Mouse (Mus musculus) adrenal gland, adult 18-20 months (tissue): Measurements from ENCODE around the gene Marf1. TPM values are rescaled to one million over a fixed set of nuclear protein-coding genes. Genes with fewer than 3 reads are reported as not detected.

Experiments
- DNase-seq, 2 experiments: peaks; one replicate each; pipeline ENCODE4 v3.0.0; 2021 to 2022; ENCODE audit warnings: low spot score in 2 of 2
- total RNA-seq, 2 experiments: library from RNA; stranded (reverse); gene quantifications; 1 replicate in 1 of 2; 2 replicates in 1 of 2; pipeline ENCODE4 v1.2.3; 2021

The Marf1 gene
- total RNA-seq, 2 experiments from 2014 or later: 124 to 141 TPM

DNA sequence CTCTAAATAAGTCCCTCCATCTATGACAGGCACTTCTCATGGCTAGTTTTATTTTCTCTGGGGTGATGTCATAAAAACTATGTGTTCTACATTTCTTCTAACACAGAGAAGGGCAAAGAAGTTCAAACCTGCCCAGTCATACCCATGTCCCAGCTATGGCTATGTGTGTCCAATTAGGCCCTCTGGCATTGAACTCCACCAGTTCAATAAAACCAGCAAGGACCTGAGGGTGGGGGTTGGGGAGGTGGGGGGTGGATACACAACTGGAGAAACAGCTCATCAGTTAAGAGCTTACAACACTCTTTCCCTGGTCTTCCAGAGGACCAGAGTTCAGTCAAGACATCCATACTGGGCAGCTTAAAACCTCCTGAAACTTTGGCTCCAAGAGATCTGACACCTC, 24.0 kb downstream of the Marf1 start:
- DNase-seq: no peak

DNA sequence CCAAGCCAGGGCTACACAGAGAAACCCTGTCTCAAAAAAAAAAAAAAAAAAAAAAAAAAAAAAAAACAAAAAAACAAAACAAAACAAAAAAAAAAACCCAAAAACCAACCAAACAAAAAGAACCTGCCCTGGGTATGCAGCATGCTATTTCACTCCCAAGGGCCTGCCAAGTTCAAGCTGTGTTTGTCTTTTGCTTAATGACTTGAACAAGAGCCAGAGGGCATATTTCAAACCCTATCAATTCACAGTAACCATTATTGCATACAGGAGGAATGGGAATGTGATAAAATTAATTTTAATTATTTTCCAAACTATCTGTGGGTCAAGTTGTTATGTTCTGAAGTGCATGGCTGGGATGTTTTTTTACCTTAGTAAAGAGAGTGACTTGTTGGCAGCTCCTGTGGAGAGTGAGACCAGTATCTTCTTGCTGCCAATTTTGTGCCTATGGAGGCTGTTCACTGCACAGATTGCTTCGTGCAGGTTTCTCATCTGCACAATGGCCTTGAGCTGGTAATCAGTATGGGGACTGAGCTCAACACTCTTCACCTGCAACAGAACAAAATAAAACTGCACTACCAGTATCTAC, 25.1 kb downstream of the Marf1 start:
- DNase-seq: no peak

DNA sequence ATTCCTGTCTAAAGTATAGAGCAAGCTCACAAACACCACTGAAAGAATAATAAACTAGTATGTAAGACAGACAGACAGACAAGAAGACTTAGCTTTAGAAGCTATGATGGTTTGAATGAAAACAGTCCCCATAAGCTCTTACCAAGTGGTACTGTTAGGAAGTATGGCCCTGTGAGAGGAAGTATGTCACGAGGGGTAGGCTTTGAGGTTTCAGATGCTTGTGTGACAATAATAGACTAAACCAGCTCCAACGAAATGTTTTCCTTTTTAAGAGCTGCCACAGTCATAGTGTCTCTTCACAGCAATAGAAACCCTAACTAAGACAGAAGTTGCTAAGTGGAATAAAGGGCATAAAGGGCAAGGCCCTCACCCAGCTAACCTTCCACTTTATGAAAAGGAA, 28.1 kb downstream of the Marf1 start:
- no peak for DNase-seq

DNA sequence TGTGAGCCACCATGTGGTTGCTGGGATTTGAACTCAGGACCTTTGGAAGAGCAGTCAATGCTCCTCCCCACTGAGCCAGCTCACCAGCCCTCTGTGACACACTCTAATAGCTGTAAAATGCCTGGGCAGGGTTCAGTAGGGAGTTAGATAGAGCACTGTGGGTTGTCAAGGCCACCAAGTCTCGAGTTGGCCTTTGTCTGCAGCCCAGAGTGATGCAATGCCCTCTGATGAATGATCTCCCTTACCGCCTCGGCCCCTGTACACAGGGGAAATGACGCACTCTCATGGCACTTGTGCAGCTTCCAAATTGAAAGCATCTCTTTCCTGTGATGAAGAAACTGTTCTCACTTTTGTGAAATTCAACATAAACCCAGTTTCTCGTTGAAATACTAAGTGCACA, 31.3 kb downstream of the Marf1 start:
- DNase-seq: peak; percentile 27 to 60

DNA sequence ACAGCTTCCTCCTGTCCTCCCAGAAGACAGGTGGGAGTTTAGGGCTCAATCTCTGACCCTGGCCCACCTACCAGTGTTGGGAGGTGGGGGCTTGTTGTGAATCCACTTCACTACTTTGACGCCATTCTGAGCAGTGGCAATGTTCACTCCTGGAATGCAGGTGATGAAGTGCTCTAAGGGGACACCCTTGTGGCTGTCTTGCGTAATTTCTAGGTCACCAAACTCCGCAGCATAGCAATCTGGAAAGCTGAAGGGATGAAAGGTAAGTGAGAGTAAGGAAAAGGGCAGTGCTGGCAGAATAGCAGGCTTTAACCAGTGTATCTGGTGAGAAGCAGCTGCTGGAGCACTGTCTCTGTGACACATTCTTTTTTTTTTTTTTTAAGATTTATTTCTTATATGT, 31.8 kb downstream of the Marf1 start:
- no peak for DNase-seq

DNA sequence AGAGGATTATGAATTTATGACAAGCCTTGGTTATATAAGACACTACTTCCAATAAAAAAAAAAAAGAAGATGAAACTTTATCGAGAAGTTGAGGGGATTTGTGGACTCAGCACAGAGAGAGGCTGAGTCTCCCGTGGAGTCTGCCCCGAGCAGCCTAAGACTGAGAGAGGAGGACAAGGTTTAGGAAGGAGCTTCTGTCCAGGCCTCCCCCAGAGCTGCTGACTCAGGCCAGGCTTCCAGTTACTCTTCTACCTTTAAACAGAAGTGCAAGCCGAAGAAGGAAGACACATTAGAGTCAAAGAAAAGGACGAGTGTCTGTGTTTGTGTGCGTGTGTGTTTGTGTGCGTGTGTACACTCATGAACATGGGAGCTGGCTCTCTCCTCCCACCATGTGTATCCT, 32.4 kb downstream of the Marf1 start:
- DNase-seq: no peak

DNA sequence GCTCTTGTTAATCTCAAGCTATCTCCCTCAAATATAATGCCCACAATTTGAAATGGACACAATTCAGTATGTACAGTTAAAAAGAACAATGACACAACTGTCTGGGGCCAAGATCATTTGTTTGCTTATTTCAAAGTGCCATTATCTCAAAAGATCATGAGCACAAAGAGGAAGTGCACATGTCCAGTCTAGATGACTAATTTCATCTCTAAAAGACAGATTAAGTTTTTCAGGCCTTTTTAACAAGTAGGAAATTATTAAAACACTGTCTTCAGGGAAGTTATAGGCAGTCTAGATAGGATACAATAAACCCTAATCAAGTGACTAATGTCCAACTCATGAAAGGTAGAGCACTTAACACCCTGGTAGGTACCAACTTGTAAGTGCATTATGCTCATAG, 34.2 kb downstream of the Marf1 start:
- DNase-seq: no peak

DNA sequence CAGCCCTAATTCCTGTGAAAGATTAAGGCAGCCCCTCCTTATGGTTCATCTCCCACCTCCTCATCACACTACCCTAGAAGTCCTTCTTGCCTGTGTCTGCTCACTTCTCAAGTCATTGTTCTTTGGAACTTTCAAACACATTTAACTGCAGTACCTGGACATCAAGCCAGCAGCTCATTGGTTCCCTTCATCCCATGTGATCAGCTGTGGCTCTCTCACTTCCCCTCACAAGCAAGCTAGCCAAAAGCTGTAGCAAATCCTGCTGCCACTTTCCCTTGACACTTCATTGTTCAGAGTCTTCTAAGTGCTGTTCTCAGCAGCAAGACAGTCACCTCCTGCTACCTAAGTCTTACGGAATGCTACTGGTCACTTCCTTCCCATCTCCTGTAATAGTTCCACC, 37.9 kb downstream of the Marf1 start:
- DNase-seq: no peak

DNA sequence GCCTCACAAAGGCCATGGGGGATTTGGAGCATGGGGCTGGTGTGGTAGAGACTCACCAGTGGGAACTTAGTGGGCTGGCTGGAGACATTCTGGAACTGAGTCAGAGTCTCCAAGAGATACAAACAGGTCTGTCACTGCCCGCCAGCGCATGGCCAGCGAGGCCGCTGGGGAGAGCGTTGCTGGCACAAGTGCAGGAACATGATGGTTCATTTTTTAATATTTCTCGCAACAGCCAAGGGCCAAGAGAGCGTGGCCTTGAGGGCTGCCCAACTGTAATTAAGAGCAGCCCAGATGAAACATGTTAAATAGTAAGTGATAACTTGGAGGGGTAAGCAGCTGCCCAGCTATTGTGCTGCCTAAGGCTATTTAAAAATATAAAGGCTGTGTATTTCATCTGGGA, 38.4 kb downstream of the Marf1 start:
- peak; percentile 36 to 44 for DNase-seq

DNA sequence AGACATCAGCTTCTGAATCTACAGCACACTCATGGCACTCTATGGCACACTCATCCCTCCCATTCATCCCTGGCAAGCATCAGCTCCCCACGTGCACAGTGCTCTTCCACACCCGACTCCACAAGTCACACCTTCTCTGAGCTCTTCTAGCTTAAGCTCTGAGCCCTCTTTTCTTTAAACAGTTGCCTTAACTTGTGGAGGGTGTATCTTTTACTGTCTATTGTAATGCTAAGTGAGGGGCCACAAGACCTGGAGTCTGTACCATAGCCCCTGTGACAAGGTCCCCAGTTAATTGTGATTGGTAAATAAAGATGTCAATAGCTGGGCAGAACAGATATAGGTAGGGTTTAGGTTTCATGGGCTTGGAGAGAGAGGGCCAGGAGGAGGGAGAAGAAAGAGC, 39.2 kb downstream of the Marf1 start:
- DNase-seq: no peak

DNA sequence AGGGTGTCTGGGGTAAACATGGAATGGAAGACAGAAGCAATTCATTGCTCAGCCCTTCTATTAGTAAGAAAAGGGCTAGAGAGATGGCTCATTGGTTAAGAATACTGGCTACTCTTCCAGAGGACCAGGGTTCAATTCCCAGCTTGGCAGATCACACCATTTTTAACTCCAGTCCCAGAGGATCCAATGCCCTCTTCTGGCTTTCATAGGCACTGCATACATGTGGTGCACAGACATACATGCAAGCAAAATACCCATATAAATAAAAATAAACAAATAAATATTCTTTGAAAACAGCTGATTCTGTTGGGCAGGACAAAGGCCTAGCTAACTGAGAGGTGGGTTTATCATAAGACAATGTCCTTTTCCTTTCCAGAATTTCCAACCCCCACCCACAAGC, 40.6 kb downstream of the Marf1 start:
- no peak for DNase-seq

DNA sequence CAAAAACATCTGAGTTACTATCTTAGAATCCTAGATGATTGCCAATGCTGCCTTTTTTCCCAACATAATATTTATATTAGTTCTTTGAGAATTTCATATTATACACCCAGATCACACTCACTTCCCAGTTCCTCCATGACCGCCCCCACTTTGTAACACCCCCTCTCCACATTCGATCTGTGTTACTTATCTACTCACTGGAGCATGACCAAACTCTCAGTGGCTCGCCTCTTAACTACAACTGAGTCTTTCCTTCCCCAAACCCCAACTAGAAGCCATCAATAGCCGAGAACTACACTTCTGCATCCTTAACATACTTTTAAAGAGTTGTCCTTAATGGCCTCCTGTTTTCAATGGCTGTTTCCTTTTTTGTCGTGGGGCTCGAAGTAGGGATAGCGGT, 41.6 kb downstream of the Marf1 start:
- DNase-seq: no peak

DNA sequence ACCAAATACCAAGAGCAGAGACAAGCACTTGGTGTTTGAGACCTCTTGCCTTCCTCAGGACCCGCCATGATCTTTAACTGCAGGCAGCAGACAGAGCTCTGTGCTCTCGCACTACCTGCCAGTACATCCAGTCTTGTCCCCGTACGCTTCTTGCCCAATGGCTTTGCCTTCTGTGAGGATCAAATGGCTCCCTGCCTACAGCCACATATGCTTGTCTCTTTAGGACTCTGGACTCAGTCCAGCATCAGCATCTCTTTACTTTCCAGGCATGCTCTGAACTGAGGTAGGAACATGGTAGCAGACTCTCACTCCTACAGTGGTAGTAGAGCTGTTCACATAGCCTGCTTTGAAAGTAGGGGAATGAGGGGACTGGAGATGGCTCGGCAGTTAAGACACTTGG, 42.2 kb downstream of the Marf1 start:
- no peak for DNase-seq

DNA sequence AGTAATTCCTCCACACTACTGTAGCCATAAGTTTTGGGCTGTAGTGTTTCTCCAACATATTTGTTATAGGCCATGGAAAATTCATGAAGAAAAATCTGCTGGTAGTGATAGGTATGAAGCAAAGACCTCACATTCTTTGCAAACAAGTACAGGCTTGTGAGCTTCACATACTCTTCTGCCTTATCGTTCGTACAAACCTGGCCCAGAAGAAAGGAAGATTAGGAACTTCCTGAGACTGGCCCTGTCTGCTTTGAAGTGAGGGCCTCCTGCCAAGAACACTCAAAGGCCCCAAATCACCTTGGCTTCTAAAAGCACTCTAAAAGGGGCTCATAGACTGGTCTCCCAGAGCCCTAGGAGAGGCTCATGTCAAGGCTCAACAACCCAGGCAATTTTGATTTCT, 45.9 kb downstream of the Marf1 start:
- no peak for DNase-seq

DNA sequence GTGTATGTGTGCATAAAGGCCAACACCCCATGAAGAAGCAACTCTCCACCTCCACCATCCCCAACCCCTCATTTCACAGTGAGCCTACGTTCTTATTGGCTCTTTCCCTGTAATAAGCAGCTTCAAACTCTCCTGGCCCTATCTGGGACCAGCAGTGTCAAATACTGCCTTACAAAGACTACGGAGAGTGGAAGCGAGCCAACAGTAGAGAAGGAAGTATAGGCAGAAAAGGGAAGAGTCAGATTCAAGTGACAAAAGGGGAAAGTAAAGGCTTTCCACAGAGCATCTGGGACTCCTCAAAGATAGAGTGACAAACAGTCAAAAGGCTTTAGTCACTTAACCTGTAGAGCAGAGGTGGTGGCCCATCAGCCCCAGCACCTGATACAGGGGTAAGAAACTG, 50.4 kb downstream of the Marf1 start:
- no peak for DNase-seq

DNA sequence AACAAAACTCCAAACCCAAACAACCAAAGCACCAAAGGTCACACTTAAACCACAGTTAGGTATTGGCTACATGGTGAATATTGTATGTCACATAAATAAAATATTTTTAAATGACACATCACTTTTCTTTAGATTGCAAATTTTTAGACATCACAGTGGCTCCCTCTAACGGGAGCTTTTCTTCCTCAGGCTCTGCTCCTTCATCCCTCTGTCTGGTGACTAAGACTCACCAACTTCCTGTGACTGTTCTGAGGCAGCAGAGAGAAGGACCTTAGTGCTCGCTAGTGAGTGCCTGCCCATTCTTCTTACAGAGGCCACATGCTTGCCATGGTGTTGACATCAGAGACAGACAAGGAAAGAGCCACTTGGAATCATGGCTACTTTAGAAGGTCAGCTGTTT, 51.0 kb downstream of the Marf1 start:
- DNase-seq: no peak

DNA sequence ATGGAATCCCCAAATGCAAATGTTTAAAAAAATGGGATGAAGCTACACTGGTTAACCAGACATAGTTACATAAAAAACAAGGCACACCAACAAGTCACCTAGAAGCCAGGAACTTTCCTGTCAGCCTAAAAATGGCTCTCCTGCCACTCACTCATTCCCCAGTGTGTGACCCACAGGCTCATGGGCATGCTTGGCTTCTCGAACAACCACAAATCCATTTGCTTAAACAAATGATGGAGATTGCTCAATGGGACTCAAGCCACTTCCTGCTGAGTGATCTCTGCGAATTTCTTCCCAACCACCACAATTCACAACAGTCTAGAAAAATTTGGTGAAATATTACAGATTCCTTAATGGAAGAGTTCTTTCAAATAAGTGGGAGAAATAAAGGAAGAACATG, 52.2 kb downstream of the Marf1 start:
- DNase-seq: no peak

DNA sequence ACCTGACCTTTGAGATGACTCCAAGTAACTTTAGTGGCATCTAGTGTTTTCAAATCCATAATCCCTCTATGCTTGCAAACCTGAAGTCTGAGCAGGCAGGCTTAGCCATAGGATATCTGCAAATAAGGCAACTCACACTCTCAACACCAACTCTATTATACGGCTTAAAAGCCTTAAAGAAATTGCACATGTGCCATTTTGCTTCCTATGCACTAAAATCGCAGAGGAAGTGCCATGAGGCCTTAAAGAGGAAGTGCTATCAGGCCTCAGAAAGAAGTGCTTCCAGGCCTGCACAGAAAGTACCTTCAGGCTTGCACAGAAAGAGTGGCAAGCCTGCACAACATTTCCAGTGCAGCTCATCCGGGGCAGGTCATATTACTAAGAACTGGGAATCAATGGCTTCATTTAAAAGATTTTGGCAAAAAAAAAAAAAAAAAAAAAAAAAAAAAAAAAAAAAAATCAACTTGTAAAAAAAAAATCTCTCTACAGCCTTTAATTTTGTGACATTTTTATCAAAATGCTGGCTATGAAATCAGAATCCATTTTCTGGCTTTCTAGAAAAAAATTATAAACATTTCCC, 53.4 kb downstream of the Marf1 start:
- DNase-seq: no peak

DNA sequence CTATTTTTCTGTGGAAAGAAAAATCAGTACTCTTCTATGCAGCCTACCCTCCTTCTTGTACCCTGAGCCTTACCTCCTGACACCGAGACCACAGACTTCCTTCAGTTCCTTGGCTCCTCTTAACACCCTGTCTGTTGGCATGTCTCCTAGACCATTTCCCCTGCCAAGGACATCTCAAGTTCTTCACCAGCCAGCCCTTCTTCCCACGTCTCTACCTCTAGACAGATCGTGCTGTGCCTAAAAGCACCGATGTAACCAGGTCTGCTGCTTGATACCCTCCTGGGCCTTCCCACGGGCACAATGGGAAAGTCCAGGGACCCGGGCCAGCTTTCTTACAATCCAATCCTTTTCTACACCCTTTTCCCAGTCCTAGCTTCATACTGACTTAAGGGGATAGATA, 57.3 kb downstream of the Marf1 start:
- DNase-seq: no peak

DNA sequence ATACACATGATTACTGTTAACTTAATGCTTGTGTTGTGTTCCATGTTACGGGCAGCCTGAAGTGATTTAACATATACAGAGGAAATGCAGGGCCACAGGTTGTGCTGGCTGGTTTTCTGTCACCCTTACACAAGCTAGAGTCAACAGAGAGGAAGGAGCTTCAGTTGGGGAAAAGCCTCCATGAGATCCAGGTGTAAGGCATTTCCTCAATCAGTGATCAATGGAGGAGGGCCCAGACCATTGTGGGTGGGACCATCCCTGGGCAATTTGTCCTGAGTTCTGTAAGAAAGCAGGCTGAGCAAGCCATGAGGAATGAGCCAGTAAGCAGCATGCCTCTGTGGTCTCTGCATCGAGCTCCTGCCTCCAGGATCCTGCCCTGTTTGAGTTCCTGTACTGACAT, 71.4 kb downstream of the Marf1 start:
- DNase-seq: no peak

DNA sequence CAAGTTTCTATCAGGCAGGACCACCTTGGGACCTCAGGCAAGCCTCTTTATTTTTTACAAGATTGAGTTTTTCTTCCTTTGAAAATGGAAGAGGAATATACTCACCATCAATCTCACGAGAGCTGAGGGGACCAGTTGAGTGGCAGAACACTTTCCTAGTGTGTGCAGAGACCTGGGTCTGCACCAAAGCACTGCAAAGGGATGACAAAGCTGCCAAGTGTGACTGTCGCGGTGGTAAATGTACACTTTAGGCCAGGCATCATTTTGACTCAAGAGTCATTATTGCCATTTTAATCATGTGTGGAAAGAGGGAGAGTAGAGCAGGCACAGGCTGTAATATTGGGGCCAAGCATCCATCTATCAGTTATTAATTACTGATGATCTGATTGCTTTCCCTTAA, 73.9 kb downstream of the Marf1 start:
- DNase-seq: no peak

DNA sequence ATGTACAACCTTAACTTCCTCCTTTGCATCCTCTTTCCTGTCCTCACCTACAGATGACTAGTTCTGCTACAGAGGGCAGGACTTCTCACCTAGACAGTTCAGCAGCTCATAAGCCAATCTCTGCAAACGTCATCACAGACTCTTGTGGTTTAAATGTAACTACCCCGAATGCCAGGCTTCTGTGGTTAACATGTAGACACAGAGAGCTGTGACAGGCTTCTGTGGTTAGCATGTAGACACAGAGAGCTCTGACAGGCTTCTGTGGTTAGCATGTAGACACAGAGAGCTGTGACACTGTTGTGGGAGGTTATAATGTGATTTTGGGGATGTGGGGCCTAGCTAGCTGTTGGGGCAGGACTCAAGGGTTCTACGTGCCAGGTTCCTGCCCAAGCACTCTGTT, 74.9 kb downstream of the Marf1 start:
- no peak for DNase-seq

DNA sequence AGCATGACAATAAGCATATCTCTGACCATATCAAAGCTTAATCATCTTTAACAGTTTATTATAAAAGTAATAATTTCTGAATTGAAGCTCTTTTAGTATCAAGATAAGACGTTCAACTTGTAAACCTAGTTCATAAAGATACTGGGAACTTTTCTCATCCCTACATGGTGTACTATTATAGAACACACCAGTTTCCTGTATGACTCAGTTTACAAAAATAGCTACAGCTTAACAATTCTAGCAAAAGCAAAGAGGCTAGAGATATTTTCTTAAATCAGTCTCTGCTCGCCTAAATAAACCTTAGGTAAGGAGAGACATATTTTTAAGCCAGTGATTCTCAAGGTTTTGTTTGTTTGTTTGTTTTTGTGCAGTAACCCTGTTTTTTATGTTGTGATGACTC, 80.2 kb downstream of the Marf1 start:
- DNase-seq: no peak
